Mouse (Mus musculus) ES-Bruce4 (cell line): Measurements from ENCODE around the gene Mlx. TPM values are rescaled to one million over a fixed set of nuclear protein-coding genes. Genes with fewer than 3 reads are reported as not detected.
A peak's percentile ranks its signal among the peaks of the same experiment; 100 is the strongest.

Experiments used
- H3K27ac ChIP-seq: 2 replicates; pipeline ENCODE4 v1.5.1; 2012; ENCODE audit warnings: low read length, inconsistent platforms; ENCODE audit not compliant: insufficient read depth
- H3K27me3 ChIP-seq: 2 replicates; pipeline ENCODE4 v1.6.1; 2012; ENCODE audit warnings: mild to moderate bottlenecking, low read length, inconsistent platforms; ENCODE audit not compliant: control insufficient read depth, poor library complexity, insufficient read depth, severe bottlenecking
- H3K36me3 ChIP-seq: 2 replicates; pipeline ENCODE4 v1.6.1; 2012; ENCODE audit warnings: inconsistent platforms, mild to moderate bottlenecking, low read length, moderate library complexity; ENCODE audit not compliant: control insufficient read depth, poor library complexity, insufficient read depth, severe bottlenecking
- H3K4me1 ChIP-seq: one replicate; pipeline ENCODE4 v1.8.1; 2011; ENCODE audit warnings: low read length; ENCODE audit not compliant: control insufficient read depth, insufficient read depth
- H3K4me3 ChIP-seq: 2 replicates; pipeline ENCODE4 v1.5.1; 2011; ENCODE audit warnings: low read depth, mild to moderate bottlenecking, low read length
- H3K9ac ChIP-seq: 2 replicates; pipeline ENCODE4 v1.6.1; 2012; ENCODE audit warnings: low read depth, mild to moderate bottlenecking, inconsistent platforms; ENCODE audit not compliant: poor library complexity, severe bottlenecking
- H3K9me3 ChIP-seq: replicated peaks from 2 replicates; pipeline ENCODE4 v1.6.1; 2012; ENCODE audit warnings: mild to moderate bottlenecking, low read length, inconsistent platforms; ENCODE audit not compliant: control insufficient read depth, poor library complexity, insufficient read depth, severe bottlenecking
- CTCF ChIP-seq: IDR thresholded peaks from one replicate; pipeline ENCODE4 v1.8.1; 2011; ENCODE audit warnings: low read depth, low read length
- EP300 ChIP-seq: IDR thresholded peaks from 2 replicates; pipeline ENCODE4 v1.6.1; 2011; ENCODE audit warnings: low read depth, low read length; ENCODE audit not compliant: insufficient read depth
- POLR2A ChIP-seq: IDR thresholded peaks from one replicate; pipeline ENCODE4 v1.8.1; 2011; ENCODE audit warnings: low read length; ENCODE audit not compliant: insufficient read depth
- polyA plus RNA-seq: library from polyadenylated mRNA; stranded (reverse); fragments of >200 nt; gene quantifications from 2 replicates; pipeline ENCODE4 v1.2.4, GENCODE M21; 2011; ENCODE audit warnings: low read depth; ENCODE audit not compliant: missing spikeins, insufficient read depth, insufficient read length

Mlx gene
- polyA plus RNA-seq, 1 experiment, result 40.5 TPM

DNA sequence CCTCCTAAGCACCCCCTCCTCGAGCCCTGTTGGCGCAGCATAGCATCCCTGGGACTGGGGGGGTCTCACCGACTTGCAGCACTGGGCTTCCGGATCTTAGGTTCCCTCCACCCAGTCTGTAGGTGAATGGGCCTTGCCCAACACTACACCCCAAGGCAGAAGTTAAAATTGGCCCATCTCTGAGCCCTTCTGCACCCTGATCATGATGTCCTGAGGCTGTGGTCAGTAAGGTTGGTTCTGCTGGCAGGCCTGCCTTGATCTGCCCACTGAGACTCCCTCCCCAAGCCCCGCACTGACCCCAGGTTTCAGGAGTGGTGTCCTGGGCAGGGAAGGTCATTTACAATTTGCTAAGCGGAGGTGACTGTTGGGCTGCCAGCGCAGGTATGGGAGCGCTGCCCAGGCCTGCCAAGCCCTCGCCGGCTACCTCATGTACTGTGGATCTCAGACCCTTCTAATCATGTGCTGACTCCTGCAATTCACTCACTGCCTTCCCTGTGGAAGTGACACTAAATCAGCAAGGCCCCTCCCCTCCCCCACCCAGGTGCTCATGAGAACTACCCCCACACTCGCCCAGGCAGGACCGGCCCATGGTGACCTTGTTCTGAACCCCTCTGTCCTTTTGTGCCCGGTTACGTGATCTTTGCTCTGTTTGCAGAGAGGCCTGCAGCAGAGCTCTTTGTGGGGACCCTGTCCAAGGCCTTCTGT, 24.0 kb upstream of the Mlx start:
- no peaks in the 10 kb centered on the region for H3K9me3 ChIP-seq
- no peaks in the 10 kb centered on the region for H3K36me3 ChIP-seq
- H3K27ac ChIP-seq, result peak overlapping the region; percentile 33; the same call in 1 of the 2 replicates
- peak overlapping the region; percentile 41 for H3K9ac ChIP-seq
- H3K27me3 ChIP-seq, result no peaks in the 10 kb centered on the region
- no peak overlapping the region for H3K4me3 ChIP-seq
- TF ChIP-seq POLR2A (no peak), CTCF (no peak)
- H3K4me1 ChIP-seq, result peaks cover 4% of the 10 kb centered on the region

DNA sequence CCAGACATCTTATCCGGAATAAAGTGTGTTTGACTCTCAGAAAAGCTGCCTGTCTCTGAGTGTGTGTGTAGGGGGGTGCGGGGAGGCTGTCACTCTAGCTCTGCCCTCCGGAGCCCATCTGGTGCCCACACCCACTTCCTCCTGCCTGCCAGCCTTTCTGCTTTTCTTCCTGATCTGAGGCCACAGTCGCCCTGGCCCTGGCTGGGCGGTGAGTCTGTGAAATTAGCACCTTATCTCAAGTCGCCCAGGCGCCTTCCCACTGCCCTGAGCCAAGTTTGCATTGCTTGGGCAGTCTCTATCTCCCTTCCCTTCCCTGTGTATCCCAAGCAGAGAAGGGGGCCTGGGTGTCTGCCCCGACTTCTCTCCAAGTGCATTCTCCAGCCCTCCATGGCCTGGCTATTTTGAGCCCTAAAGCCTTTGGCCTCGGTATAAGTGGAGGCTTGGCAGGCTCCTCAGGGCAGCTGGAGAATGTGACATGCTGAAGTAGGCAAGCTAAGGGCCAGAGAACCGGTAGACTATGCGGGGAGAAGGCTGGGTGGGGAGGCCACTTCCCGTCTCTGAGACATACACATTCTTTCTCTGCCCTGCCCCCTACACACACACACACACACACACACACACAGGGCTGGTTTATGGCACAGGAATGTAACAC, 23.3 kb upstream of the Mlx start:
- no peaks in the 10 kb centered on the region for H3K27me3 ChIP-seq
- H3K36me3 ChIP-seq, result no peaks in the 10 kb centered on the region
- H3K27ac ChIP-seq, result peak overlapping the region; percentile 33; the same call in 1 of the 2 replicates
- peaks cover 4% of the 10 kb centered on the region for H3K4me1 ChIP-seq
- no peaks in the 10 kb centered on the region for H3K9me3 ChIP-seq
- peak overlapping the region; percentile 41 for H3K4me3 ChIP-seq
- TF ChIP-seq CTCF (no peak), POLR2A (no peak), EP300 (no peak)
- H3K9ac ChIP-seq, result peak overlapping the region; percentile 41

DNA sequence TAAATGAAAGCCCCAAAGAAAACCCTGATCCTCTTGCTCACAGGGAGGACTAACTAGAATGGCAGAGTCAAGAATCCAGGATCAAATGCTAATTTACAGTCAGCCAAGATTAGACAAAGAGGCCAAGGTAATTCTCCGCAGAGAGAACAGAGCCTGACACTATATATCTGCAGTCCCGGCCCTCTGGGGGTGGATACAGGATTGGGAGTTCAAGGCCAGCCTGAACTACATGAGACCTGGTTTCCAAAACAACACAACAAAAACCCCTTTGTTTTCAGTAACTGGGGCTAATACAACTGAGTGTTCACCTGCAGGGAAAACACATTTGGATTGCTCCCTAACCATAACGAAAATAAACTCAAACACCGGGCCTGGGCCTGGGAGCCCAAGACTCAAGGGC, 22.6 kb upstream of the Mlx start:
- Histone ChIP-seq H3K27me3 (no peaks in the 10 kb centered on the region), H3K36me3 (no peaks in the 10 kb centered on the region), H3K9ac (peak overlapping the region; percentile 41; the same call in 1 of the 2 replicates), H3K4me3 (no peak overlapping the region), H3K9me3 (no peaks in the 10 kb centered on the region), H3K4me1 (peaks cover 4% of the 10 kb centered on the region), H3K27ac (peak overlapping the region; percentile 8; the same call in 1 of the 2 replicates)
- TF ChIP-seq POLR2A (no peak), CTCF (no peak), EP300 (no peak)

DNA sequence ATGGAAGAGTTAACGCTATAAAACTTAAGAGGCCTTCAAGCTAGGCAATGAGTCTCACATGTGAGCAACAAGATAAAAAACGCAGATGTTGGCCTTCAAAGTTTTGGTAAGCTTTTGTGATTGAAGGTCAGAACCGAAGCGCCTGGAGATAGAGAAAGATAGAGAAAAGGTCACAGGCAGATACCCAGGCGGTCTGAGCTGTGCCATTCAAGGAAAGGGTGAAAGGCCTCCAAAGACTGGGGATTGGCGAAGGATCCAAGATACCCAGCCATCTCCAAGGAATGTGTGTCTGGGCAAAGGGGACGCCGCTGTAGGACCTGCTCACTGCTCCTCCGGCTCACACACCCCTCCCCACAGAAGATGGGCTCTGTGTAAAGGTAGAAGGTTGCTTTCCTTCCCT, 22.1 kb upstream of the Mlx start:
- H3K4me1 ChIP-seq, result peaks cover 4% of the 10 kb centered on the region
- H3K9ac ChIP-seq, result no peak overlapping the region
- no peaks in the 10 kb centered on the region for H3K9me3 ChIP-seq
- no peaks in the 10 kb centered on the region for H3K27me3 ChIP-seq
- no peak overlapping the region for H3K27ac ChIP-seq
- H3K4me3 ChIP-seq, result no peak overlapping the region
- H3K36me3 ChIP-seq, result no peaks in the 10 kb centered on the region
- TF ChIP-seq CTCF, result no peak
- no peak for TF ChIP-seq POLR2A
- no peak for TF ChIP-seq EP300

DNA sequence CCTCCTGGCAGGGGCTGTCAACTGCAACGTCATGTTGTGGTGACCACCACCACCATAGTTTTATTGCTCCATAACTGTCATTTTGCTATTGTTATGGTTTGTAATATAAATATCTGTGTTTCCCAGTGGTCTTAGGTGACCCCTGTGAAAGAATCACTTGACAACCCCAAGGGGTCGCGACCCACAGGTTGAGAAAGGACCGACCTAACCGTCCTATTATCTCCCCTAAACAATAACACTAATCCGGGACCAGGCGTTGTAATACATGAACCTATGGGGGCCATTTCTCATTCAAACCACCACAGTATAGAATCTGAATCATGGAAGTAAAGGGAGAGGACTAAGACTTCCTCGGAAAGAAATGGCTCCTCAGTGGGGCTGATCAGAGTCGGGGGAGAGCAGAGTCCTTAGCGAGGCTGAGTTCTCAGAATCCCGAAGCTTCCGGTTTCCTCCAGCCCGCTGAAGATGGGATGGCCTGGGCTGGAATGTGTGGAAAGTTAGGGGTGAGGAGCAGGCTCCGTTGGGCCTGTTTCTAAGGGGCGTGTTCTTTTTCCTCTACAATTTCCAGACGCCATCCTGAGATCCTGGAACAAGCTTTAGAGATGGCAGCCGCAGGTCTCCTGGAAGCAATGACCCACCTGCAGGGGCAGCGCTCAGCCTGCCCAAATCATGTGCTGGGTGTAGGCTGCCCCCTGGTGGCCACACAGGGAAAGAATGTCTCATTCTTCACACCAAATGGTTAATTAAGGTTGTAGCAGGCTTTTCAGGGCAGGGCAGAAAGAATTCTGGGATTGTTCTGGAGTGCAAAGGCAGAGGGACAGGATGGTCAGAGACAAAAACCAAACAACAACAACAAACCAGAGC, 20.3 kb upstream of the Mlx start:
- no peak overlapping the region for H3K27ac ChIP-seq
- H3K27me3 ChIP-seq, result no peaks in the 10 kb centered on the region
- no peaks in the 10 kb centered on the region for H3K9me3 ChIP-seq
- no peak overlapping the region; the same call in 1 of the 2 replicates for H3K9ac ChIP-seq
- H3K4me3 ChIP-seq, result peak overlapping the region; percentile 47
- TF ChIP-seq EP300, result no peak
- peak; percentile 95 for TF ChIP-seq CTCF
- peaks cover 4% of the 10 kb centered on the region for H3K4me1 ChIP-seq
- no peaks in the 10 kb centered on the region for H3K36me3 ChIP-seq
